Mouse (Mus musculus) activated CD4-positive, CD25-positive, alpha-beta regulatory T cell, adult 4 months (primary cell): ENCODE measurements at regions not wholly inside any gene's neighbourhood (a gene's known extent, or its start where the extent isn't known, plus 50 kb on each side); places are given as distances from the start of the nearest gene placed in this dataset.
"Not testable (repeated sequence)": the region's sequence is repeated elsewhere in the genome, so short reads cannot be mapped to it uniquely, and the experiment has no call there.

Experiments used
- ATAC-seq: one replicate; pipeline ENCODE4 v1.8.0; 2017

DNA sequence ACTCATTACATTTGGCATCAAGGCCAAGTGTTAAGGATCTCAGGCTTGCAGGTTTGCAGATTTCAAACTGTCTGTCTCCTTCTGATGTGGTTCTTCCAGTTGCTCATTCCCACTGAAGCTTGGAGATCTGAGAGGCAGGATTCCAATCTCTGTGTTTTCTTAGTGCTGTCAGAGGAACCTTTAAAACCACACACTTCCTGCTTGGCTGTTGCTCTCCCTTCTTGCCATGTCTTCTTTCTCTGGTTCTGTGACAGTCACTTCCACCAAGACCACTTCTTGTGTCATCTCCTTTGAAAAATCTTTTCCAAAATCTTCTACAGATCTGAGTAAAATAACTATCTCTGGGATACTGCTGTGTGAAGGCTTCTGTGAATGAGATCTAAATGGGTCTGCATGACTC lies 117.3 kb downstream of the Gm5426 start:
- ATAC-seq, result peak; percentile 73

DNA sequence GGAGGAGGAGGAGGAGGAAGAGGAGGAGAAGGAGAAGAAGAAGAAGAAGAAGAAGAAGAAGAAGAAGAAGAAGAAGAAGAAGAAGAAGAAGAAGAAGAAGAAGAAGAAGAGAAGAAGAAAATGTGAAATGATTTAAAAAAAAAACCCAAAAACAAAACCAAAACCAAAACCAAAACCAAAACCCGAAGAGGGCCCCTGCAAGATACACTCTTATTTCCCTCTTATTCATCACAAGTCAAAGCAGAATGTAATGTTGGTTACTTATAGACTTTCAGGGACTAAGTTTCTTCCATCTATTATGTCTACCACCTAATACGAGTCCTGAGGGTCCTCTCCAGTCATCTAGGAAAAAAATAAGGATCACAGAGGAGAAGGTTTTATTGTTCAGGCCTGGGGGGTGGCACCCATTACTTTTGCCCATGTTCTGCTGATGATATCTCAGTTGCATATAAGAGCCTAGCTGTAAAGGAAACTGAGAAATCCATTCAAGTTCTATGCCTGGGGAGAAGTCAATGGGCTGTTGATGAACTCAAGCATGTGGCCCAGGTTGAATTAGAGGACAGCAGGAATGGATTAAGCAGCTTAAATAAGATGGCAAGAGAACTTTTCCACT lies 118.0 kb downstream of the Gm5426 start:
- ATAC-seq, result peak; percentile 59

DNA sequence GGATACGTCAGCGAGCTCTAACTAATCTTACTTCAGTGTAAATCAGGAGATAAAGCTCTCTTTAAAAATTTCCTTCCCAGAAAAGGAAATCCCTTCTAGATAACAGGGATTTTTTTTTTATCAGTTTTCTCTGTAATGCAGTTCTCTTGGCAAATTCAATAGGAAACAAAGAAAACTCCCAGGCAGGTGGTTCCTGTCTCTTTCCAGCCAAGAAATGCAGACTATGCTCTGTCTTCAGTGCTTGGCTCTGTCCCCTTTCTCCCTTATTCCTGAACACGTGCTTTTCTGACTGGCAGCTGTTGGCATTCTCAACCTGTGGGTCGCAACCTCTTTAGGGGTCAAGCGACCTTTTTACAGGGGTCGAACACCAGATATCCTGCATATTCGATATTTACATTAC lies 121.5 kb downstream of the Gm5426 start:
- no peak for ATAC-seq

DNA sequence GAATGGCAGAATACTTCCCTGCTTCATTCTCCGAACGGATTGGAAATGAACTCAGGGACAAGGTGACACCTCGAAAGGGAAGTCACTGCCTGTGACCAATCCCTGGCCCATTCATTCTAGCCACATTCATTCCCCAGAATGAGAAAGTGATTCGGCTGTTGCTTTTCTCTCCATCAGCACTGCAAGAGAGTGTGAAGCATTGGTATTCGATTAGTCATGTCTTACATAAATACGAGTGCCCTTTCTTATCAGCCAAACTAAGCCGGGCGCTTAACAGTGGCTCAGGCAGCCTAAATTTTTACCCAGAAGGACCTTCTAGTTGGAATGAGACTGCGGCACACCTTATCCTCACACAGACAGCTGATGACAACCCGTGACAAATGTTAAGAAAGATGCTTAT lies 122.8 kb downstream of the Gm5426 start:
- ATAC-seq, result no peak

DNA sequence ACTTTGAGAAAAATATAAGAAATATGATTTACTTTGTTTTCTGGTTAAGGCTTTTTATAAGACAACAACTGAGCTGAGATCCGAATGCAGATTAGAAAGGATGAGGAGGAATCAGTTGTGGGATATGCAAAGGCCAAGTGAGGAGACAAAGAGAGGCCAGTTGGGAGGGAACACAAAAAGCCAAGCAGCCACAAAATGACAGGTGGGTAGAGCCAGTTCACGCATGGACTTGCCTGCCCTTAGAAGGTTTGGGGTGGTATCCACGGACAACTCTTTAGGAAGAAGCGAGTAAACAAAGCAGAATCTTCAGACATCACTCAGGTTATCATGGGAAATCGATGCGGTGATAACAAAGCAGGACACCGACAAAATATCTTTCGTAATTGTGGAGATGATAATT lies 123.2 kb downstream of the Gm5426 start:
- no peak for ATAC-seq

DNA sequence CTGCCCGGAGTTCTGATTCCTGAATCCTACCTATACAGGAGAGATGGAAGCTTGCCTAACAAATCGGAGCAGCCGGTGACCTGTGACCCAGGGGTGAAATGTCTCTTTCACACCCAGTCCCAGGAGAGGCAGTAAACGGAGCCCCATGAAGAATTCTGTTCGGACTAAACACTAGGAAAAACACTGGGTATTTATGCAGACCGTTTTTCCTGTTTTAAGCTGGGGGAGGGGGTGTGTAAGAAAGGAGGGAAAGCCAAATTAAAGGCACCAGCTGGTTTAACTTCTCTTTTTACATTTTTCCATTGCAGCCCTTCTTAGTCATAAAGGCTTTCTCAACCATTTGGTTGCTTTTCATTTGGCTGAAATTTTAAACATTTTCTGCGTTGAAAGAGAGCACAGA lies 127.1 kb downstream of the Gm5426 start:
- ATAC-seq, result no peak

DNA sequence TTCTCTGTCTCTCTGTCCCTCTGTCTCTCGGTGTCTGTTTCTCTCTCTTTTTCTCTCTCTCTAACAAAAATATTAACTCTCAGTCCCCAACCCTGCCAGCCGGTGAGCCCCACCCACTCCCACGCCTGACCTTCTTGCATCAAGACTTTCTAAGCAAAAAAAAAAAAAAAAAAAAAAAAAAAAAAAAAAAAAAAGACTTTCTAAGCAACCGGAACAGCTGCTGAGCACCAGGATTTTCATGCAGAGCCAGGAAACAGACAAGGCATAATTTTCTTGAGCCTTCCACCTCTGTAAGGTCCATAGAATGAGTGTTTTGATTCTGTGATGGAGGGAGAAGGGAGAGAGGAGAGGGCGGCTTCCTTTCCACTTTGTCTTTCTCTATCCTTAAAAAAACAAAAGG lies 128.0 kb downstream of the Gm5426 start:
- peak; percentile 56 for ATAC-seq

DNA sequence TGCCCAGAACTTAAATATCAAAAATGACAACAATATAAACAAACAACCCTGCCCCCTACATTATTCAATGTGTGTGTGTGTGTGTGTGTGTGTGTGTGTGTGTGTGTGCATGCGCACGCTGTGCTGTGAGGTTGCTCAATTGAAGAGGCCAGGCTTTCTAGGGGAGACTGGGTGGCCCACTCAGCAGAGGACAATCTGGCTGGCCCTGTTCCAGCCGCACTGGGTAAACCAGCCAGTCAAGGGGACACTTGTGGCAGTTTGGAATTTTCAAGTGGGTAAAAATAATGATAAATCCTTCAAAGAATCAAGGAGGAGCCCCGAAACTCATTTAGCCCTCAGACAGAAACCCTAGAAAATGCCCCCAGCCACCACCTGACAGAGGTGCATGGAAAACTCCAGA lies 128.5 kb downstream of the Gm5426 start:
- ATAC-seq, result no peak

DNA sequence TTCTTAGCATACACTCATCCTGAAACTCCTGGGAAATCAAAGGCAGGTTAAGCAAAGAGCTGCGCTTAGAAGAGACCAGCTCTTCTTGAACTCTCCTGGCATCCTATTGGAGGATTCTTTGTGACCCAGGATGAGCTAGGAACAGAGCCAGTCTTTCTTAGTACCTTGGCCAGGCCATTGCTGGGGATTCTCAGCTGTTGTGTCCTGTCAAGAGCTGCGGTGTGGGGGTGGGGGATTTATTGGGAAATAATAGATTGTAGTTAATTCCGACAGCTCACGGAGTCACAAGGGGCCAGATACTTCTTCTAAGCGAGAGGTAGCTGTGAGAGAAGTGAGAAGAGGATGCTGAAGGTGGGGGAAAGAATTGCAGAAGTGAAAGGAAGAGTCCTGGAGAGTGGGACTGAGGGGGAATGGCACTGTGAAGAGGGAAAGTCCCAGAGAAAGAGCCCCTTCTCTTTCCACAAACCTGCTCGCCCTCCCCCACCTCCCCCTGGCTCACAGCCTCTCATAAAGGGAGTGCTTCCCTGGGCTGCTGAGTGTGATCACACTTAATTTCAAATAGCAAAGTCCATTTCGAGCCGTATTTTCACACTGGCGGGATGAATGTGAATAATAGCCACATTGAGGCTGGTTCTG lies 129.8 kb downstream of the Gm5426 start:
- ATAC-seq, result no peak

DNA sequence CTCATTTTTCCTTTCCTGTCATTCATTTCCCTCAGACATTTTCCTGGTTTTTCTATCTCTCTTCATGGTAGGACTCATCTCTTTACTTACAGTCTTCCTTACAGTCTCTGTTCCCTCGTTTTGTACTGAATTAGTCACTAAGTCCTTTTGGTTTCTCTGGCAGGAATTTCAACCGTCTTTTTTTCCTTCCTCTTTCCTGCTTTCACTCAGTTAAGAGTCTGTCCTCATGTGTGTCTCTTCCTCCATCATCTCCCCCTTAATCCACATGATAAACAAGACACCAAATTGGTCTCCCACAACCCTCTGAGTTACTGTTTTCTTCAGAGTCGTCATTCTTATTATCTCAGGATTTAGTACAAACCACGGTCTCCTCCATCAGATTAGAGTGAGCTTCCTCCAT lies 131.2 kb downstream of the Gm5426 start:
- no peak for ATAC-seq

DNA sequence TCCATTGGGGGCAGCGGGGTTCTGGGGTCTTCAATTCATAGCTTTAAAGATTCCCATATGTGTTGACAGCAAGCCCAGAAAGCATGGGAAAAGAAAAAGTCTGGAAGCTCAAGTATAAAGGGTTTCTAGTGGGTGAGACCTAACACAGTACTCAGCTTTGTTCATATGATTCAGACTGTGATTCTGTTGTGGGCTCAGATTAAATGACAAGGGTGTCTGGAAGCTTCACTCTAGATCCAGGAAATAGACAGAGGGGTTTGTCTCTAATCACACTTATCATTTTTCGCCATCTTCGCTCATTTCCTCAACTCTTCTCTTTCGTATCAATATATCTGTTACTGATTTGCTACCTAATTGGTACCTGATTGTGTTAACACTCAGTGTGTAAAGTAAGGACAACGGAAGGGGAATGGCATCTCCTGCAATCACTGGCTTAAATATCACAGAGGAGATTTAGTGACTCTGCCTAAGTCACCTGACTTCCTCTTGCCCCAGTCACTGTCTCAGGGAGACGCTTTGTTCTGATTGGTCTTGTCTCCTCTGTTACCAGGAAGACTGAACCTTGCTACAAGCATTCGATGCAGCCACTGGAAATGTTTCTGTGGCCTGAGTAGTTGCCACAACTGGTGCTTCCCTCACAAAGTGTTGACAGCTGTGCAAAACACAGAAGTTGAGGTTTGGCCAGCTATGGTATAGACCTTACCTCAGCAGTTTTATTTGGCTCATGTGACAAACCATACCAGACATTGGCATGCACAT lies 137.4 kb downstream of the Gm5426 start:
- ATAC-seq, result peak; percentile 99

DNA sequence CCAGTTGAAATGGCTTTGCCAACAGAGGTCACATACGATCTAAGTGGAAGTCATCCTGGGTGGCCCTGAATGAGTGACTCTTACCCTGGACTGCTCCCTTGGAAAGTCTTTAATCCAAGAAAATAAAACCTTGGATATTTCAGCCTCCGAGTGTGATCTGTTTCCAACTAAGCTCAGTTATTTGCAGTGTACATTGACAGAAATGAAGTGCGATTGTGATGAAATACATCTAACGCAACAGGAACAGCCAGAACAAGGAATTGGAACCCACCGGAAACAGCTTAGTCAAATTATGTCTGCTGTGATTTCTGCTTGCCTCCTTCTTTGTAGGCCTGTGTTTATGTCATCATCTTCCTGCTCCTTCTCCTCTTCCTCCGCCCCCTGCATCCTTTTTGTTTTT lies 143.7 kb downstream of the Gm5426 start:
- ATAC-seq, result no peak

DNA sequence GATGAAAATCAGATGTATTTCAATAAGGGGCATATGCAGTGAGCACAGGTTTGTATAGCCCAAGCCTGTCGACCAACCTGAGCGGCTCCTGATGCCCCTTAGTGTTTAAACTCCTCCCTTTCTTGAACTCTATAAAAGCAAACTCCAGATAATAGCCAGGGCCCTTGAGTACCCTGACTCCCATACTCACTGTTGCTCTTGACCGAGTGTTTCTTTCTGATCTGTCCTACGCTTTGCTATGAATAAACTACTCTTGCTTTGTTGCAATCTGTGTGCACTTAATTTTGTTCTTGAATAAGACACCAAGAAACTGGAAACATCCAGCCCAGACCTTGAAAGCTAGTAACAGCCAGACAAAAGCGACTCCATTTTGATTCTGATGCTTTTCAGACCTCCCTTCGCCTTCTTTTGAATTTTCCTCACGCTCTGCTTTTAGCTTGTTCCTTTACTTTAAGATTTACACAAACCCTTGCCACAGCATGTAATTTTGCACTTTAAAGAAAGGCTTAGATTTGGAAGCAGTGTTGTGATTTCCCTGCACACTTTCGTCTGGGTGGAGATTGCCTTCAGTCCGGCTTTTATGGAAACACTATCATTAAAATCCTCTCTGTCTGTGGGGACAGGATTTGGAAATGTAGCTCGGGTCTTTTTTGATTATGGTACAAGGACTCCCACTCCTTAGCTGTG lies 149.1 kb downstream of the Gm5426 start:
- ATAC-seq, result no peak

DNA sequence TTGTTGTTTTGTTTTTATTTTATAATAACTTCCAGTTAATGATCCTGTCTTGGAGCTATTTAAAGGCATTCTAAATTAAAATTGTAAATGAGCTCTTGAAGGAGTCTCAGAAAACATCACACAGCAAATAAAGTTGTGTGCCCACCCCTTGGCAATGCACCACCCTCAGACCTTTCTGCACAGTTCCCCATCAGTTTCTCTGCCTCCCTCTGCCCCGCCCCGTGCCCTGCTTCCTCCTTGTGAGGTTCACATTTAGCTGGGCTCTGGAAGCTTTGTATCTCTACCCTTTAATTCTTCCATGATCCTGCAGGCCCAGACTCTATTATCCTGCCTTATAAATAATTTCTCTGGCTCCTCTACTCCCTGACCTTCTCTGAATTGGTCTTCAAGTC lies 149.7 kb downstream of the Gm5426 start:
- no peak for ATAC-seq

DNA sequence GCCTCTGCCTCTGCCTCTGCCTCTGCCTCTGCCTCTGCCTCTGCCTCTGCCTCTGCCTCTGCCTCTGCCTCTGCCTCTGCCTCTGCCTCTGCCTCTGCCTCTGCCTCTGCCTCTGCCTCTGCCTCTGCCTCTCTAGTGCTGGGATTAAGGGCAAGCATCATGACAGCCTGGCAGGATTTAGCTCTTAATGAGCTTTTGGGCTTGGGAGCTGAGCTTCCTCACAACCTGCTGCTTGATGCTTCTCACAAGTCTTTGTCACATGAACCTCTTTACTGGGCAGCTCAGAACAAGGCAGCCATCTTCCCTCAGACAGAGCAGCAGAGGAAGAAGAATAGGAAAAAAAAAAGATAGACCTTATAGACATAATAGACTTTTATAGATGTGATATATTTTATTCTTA lies 152.6 kb downstream of the Gm5426 start:
- not testable (repeated sequence) for ATAC-seq

DNA sequence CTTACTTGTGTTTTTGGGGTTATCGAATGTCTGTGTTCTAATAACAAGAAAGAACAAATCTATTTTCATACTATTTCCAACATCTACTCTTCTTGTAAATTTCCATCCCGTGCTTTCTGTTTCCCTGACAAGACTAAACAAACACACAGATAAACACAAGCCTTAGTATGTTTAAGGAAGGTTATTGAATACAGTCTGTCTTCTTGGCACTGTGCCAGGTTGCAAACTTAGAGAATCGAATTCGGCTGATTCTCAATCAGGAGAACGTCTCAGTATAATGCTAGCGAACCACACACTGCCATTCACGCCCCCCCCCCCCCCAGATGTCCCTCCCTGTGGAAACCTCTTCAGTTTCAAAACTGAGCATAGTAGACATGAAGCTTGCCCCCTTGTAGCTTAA lies 157.2 kb downstream of the Gm5426 start:
- no peak for ATAC-seq

DNA sequence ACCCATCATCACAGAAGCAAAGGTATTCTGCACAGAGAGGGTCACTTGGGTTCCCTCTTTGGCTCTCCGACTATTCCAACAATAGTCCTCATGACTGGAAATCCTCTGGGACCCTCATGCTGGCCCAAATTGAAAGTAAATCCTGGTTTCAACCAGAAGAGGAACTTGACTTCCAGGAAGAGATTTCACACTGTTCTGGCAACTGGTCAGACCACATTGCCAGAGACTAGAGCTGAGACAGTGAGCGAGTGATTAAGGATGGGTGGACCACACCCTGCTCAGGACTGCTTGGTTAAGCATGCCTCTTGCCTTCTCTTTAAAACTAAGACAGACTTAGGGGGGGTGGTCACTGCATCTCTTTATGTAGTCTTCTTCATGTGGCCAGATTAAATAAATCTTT lies 158.3 kb downstream of the Gm5426 start:
- ATAC-seq, result no peak

DNA sequence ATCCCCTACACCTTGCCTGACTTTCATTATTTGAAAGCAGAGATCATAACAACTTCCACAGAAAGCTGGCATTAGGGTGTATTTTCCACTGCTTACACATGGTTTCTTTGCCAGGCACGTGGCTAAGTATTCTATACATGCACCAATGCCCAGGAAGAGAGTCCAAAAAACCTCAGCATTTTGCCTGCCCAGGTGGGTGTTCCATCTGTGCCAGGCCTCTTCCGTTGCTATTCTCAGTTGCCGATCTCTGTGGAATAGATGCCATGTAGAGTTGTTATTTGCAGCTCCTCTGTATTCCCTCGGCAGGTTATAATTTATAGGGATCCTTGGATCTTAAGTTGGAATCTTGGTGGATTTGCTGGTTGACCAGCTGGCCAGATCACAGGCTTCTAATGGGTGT lies 161.3 kb downstream of the Gm5426 start:
- ATAC-seq, result no peak

DNA sequence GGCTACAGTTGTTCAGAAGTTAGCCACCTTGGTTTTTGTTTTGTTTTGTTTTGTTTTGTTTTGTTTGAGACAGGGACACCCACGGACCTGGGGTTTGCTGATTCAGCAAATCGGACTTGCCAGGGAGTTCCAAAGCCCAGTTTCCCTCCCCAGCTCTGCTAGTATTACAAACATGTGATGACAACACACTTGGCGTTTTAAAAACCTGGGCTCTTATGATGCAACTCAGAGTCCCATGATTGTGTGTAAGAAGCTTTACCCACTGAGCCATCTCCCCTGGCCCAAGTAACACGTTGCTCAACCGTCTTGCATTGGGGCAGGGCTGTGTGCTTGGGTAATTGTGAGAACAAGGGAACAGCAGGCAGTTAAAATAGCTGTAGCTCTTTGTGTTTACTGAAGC lies 162.2 kb downstream of the Gm5426 start:
- no peak for ATAC-seq

DNA sequence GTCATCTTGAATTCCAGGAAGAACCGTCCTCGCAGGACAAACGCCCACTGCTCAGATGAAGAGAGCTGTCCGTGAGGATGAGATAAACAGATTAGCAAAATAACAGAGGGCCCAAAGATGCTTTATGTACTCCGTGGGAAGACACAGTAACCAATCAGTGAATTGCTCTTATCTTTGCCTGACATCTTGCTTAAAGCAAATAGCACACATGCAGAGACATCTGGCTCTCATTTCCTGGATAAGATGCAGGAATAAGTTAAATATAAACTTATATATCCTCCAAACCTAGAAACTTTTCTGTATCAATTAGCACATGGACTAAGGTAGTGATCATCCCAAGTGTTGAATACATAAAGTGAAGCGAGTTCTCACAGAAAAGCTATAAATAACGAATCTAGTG lies 169.3 kb downstream of the Gm5426 start:
- no peak for ATAC-seq

DNA sequence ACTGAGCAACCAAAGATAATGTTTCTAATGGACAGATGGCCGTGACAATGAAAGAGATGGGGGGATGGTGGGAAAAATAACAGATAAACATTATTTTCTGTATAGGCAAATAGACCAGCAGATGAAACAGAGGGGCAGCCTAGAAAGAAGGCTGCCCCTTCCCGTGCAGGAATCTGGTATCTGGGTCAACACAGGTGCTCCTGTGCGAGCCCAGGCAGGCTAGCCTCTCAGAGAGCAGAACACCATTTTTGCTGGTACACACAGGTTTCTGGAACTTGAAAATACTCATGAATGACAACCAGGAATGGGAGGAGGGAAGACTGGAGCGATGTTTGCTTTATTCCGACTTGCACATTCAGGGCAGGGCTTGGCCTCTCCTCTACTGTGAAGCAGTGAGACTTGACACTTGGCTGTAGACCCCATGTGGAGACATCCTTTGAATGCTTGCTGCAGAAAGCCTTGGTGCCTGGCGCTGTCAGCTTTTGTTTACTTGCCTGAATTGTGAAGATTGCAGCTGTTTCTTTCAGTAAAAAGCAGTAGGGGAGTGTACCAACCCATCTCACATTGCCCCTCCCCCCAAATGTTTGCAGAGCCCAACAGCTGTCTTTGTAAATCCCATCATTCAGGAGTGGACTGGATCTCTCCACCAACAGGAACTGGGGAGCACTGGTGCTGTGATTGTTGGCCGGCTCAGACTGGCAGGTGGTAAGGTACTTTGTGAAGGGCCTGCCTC lies 172.5 kb downstream of the Gm5426 start:
- ATAC-seq, result no peak

DNA sequence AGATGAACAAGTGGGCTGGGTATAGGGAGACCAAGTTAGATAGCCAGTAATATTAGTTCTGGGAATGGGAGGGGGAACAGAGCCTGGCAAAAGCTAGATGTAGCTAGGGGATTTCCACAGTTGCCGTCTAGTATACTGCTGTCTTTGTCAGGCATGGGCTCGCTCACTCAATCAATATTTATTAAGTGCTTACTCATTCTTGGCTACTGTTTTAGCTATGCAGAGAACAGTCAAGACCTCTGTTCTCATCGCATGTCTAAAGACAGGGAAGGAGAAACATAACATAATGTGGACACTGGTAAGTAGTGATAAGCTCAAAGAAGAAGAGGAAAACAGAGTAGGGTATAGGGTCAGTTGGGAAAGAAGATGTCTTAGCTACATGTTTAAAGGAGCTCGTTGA lies 173.4 kb downstream of the Gm5426 start:
- ATAC-seq, result no peak

DNA sequence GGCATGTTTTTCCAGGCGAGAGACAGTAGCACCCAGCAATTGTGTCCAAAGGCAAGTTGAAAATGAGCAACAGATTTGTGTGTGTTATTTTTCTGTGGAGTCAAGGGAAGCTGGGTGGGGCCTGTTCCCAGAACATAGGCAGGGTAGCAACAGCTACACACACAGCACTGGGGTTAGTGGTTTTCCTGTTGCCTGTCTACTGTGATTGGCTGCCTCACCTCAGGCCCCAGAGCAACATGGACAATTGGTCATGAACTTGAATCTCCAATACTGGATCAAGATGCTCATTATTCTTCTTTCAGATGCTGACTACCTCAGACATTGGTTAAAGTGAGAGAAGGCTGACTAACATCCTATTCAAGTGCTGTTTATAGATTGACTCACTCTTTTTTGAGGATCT lies 188.9 kb downstream of the Gm5426 start:
- ATAC-seq, result peak; percentile 84
